Mouse (Mus musculus): ENCODE data around the gene Alpk3. TPM values are rescaled to one million over a fixed set of nuclear protein-coding genes. Genes with fewer than 3 reads are reported as not detected.

Gene Alpk3
- 0.20 and 0.23 TPM in 2 replicates for polyA plus RNA-seq (2015; fragmentation: Nextera tagmentation; extraction: Ambion mirVana)

DNA sequence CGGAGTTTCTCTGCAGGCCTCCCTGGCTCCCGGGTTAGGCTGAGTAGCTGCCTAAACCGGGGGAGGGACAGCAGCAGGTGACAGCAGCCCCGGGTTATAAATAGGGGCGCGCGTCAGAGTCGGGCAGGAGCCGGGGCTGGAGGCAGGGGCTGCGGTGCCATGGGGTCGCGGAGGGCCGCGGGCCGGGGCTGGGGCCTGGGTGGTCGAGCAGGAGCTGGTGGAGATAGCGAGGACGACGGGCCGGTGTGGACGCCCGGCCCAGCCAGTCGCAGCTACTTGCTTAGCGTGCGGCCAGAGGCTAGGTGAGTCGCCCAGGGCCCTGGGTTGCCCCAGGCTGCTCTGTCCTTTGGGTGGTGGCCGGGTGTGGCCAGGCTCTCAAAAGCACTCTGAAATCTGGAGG lies at the start of gene Alpk3:
Gene Alpk3, plus strand, starts transcription at position 130 of the 400 bp plus-strand sequence.
- Histone ChIP-seq H3K36me3 (replicated peaks) (no peaks in the 10 kb centered on the region), H3K9me3 (replicated peaks) (no peaks in the 10 kb centered on the region), H3K9ac (peak within 1 kb of the TSS; percentile 39; the same call in 1 of the 2 replicates), H3K4me3 (replicated peaks) (peak within 1 kb of the TSS; percentile 42), H3K27ac (replicated peaks) (peak within 1 kb of the TSS; percentile 55), H3K4me2 (peak within 1 kb of the TSS; percentile 79), H3K4me1 (replicated peaks) (peaks cover 31% of the 10 kb centered on the region), H3K27me3 (no peaks in the 10 kb centered on the region; the same call in 1 of the 2 replicates)
- ATAC-seq (ENCODE audit: insufficient read depth) = peak; percentile 79
- WGBS (ENCODE audit: insufficient replicate concordance) = 10% methylated on average over 27 of the region's 27 CpGs

DNA sequence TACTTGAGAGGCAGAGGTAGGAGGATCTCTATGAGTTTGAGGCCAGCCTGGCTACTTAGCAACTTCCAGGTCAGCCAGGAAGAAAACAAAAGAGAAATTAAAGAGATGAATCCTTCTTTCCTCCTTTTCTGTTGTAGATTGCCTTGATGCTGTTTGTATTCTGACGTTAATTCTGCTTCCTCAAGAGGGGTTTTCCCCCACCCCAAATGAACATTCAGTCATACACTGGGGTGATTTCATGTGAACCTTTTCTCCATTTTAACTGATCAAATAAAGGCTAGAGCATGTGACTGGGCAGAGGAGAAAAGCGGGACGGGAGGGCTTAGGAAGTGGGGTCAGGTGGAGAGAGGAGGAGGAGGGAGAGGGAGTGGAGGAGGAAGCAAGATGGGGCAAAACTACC lies 49.1 kb upstream of the Alpk3 start:
- H3K27me3 ChIP-seq = no peaks in the 10 kb centered on the region
- H3K4me1 ChIP-seq (replicated peaks) = peaks cover 47% of the 10 kb centered on the region
- H3K4me3 ChIP-seq (replicated peaks) = no peak overlapping the region
- WGBS (ENCODE audit: insufficient replicate concordance) = 86% methylated on average over 3 of the region's 3 CpGs
- no peak overlapping the region for H3K9ac ChIP-seq
- no peak overlapping the region for H3K27ac ChIP-seq (replicated peaks)
- H3K36me3 ChIP-seq (replicated peaks) = peaks cover 40% of the 10 kb centered on the region
- H3K9me3 ChIP-seq (replicated peaks) = no peaks in the 10 kb centered on the region
- H3K4me2 ChIP-seq = no peak overlapping the region
- ATAC-seq (ENCODE audit: insufficient read depth) = no peak

DNA sequence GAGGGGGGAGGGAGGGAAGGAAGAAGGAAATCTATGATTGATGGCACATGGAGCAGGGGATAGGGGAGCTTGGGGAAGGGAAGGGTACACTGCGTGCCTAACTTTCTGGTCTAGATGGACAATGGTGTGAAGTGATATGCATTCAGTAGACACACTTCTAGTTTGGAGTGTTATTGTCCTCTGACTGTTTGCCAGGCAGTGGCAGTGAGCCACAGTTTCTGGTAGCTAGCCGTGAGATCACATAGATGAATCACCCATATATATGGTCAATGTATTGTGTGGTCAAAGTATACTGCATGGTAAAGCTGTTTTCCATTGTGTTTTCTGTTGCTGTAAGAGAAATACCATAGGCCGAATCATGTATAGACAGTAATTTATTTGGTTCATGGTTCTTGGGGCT lies 45.8 kb upstream of the Alpk3 start:
- no peaks in the 10 kb centered on the region for H3K9me3 ChIP-seq (replicated peaks)
- H3K4me2 ChIP-seq = no peak overlapping the region
- peaks cover 19% of the 10 kb centered on the region for H3K4me1 ChIP-seq (replicated peaks)
- no peak overlapping the region for H3K27ac ChIP-seq (replicated peaks)
- H3K27me3 ChIP-seq = no peaks in the 10 kb centered on the region
- H3K4me3 ChIP-seq (replicated peaks) = no peak overlapping the region
- H3K36me3 ChIP-seq (replicated peaks) = peaks cover 53% of the 10 kb centered on the region
- H3K9ac ChIP-seq = no peak overlapping the region
- 87% methylated on average over 3 of the region's 3 CpGs for WGBS (ENCODE audit: insufficient replicate concordance)
- no peak for ATAC-seq (ENCODE audit: insufficient read depth)

DNA sequence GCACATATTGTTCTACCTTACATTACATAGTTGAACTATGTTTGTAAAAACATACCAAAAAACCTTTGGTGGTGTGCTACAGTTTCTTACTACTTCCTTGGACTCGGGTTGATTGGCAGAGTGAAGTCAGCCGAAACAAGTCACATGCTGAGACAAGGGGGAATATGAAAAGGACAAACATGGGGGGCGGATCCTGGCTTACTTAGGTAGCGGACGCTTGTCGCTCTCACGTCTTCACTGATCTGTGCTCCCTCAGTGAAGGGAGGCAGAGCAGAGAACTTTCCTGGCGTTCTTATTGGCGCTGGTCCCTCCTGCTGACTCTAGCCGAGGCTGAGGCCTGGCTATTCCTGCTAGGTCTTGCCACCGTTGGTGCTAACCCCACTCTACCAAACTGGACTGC lies 37.1 kb upstream of the Alpk3 start:
- no peak overlapping the region for H3K9ac ChIP-seq
- H3K27ac ChIP-seq (replicated peaks) = no peak overlapping the region
- H3K36me3 ChIP-seq (replicated peaks) = peaks cover 55% of the 10 kb centered on the region
- H3K27me3 ChIP-seq = no peaks in the 10 kb centered on the region
- no peak overlapping the region for H3K4me2 ChIP-seq
- H3K9me3 ChIP-seq (replicated peaks) = no peaks in the 10 kb centered on the region
- ATAC-seq (ENCODE audit: insufficient read depth) = no peak
- WGBS (ENCODE audit: insufficient replicate concordance) = 79% methylated on average over 11 of the region's 11 CpGs
- no peak overlapping the region for H3K4me3 ChIP-seq (replicated peaks)
- peaks cover 31% of the 10 kb centered on the region for H3K4me1 ChIP-seq (replicated peaks)

DNA sequence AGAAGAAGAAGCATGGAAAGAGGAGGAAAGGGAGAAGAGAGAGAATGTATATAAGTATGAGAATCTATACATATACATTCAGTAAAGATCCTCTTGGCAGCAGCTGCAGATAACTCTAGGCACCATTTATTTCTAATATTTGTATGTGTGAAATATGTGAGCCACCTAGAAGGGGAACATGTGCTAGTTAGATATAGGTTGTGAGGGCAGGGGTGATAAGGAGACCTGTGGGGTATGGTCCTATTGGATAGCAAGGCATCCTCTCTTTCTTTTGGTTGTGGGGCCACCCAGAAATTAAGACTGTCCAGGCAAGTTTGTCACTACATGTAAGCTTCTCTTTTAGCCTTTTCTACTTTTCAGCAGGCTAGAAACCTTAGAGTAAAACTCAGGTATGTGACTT lies 34.7 kb upstream of the Alpk3 start:
- peak; percentile 81 for ATAC-seq (ENCODE audit: insufficient read depth)
- no peak overlapping the region for H3K4me3 ChIP-seq (replicated peaks)
- 0 out of 2 replicates have a peak overlapping the region, but pooled peaks have one; percentile 8 for H3K27ac ChIP-seq (replicated peaks)
- no peaks in the 10 kb centered on the region for H3K27me3 ChIP-seq
- H3K4me2 ChIP-seq = peak overlapping the region; percentile 32
- peaks cover 68% of the 10 kb centered on the region for H3K36me3 ChIP-seq (replicated peaks)
- peaks cover 31% of the 10 kb centered on the region for H3K4me1 ChIP-seq (replicated peaks)
- H3K9me3 ChIP-seq (replicated peaks) = no peaks in the 10 kb centered on the region
- 0 out of 2 replicates have a peak overlapping the region, but pooled peaks have one; percentile 5 for H3K9ac ChIP-seq

DNA sequence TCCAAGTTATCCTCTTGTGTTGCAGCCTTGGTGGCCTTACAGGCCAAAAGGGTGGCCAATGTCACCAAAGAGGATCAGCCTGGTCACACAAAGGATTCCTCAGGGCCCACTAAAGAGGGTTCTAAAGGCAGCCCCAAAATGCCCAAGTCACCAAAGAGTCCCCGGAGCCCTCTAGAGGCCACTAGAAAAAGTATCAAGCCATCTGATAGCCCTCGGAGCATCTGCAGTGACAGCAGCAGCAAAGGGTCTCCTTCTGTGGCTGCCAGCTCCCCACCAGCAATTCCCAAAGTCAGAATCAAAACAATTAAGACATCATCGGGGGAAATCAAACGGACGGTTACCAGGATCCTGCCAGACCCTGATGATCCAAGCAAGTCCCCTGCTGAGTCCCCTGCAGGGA lies 33.3 kb upstream of the Alpk3 start:
- H3K9me3 ChIP-seq (replicated peaks) = no peaks in the 10 kb centered on the region
- no peak for ATAC-seq (ENCODE audit: insufficient read depth)
- H3K4me3 ChIP-seq (replicated peaks) = no peak overlapping the region
- no peak overlapping the region for H3K27ac ChIP-seq (replicated peaks)
- no peak overlapping the region for H3K4me2 ChIP-seq
- H3K4me1 ChIP-seq (replicated peaks) = peaks cover 31% of the 10 kb centered on the region
- no peaks in the 10 kb centered on the region for H3K27me3 ChIP-seq
- H3K36me3 ChIP-seq (replicated peaks) = peaks cover 72% of the 10 kb centered on the region
- H3K9ac ChIP-seq = no peak overlapping the region
- WGBS (ENCODE audit: insufficient replicate concordance) = 82% methylated on average over 5 of the region's 5 CpGs

DNA sequence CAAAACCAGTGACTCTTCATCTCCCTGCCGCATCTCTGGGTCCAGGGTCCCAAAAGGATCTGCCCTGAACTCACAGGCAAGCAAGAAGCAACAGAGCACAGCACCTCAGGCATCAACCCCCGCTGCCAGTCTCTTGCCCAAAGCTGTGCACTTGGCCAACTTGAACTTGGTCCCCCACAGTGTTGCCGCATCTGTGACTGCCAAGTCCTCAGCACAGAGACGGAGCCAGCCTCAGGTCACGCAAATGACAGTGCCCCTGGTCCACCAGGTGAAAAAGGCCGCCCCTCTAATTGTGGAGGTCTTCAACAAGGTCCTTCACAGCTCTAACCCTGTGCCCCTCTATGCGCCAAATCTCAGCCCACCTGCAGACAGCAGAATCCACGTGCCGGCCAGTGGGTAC lies 32.7 kb upstream of the Alpk3 start:
- Histone ChIP-seq H3K4me1 (replicated peaks) (peaks cover 31% of the 10 kb centered on the region), H3K9ac (no peak overlapping the region), H3K4me2 (no peak overlapping the region), H3K27me3 (no peaks in the 10 kb centered on the region), H3K27ac (replicated peaks) (no peak overlapping the region), H3K9me3 (replicated peaks) (no peaks in the 10 kb centered on the region), H3K4me3 (replicated peaks) (no peak overlapping the region), H3K36me3 (replicated peaks) (peaks cover 77% of the 10 kb centered on the region)
- WGBS (ENCODE audit: insufficient replicate concordance) = 88% methylated on average over 9 of the region's 9 CpGs
- no peak for ATAC-seq (ENCODE audit: insufficient read depth)

DNA sequence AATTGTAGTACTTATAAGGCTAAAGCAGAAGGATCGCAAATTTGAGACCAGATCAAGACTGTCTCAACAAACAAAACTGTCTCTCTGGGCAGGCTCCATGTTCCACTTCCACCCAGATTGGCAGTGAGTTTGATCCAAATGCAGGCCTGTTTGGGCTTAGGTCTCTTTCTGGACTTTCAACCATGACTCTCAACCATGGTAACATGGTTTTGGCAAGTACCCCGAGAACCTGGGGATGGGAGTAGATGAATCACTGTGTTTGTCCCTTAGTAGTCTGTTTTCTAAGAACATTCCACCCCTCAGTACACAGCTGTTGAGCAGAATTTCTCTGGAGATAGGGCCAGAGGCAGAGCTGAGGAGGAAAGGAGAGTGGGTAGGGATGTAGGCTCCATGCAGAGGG lies 31.6 kb upstream of the Alpk3 start:
- peaks cover 77% of the 10 kb centered on the region for H3K36me3 ChIP-seq (replicated peaks)

DNA sequence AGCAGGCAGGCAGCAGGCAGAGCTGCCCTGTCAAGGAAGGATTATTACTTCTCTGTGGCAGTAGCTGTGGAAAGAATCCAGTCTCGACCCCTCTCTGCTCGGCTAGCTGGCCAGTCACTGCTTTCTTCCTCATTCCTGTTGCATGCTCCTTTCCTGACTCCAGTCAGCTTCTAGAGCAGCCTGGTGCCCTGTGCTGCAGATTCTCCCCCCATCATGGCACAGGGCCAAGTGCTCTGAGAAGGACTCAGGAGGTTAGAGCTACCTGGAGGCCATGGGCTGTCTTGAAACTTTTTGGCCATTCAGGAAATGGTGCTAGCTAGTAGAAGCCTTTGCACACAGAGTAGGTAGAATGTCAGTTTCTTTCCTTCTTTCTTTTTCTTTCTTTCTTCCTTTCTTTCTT lies 17.7 kb upstream of the Alpk3 start:
- H3K9ac ChIP-seq = no peak overlapping the region
- 75% methylated on average over 2 of the region's 2 CpGs for WGBS (ENCODE audit: insufficient replicate concordance)

More for the DNA sequence above, 31.6 kb upstream of the Alpk3 start:
- Histone ChIP-seq H3K27me3 (no peaks in the 10 kb centered on the region), H3K27ac (replicated peaks) (no peak overlapping the region; the same call in 1 of the 2 replicates), H3K4me1 (replicated peaks) (peaks cover 26% of the 10 kb centered on the region), H3K4me3 (replicated peaks) (no peak overlapping the region), H3K9ac (no peak overlapping the region), H3K4me2 (no peak overlapping the region), H3K9me3 (replicated peaks) (no peaks in the 10 kb centered on the region)
- no peak for ATAC-seq (ENCODE audit: insufficient read depth)
- 91% methylated on average over 2 of the region's 2 CpGs for WGBS (ENCODE audit: insufficient replicate concordance)

DNA sequence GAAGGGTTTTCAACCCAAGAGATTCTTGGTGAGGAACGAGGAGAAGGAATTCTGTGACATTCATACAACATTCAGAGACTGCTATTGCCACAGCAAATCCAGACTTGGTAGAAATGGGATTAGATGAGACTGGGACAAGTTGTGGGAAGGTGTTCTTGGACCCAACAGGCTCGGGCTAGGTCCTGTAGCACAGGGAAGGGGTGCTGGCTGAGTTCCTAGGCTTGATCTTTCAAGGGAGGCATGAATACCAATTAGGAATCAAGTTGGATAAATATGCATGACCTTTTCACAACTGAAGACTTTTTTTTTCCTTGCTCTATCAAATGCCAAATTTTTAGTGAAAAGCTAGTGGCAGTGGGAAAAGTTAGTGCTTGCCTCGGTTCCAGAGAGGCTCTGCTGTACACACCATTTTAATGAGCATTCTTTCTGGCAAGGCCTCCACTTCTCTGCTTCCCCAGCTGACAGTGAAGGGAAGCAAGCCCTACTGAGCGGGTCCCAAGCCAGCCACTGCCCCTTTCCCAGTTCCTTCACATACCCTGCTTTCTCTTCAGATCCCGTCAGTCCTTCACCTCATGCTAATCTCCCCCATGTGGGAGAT lies 14.3 kb upstream of the Alpk3 start:
- Histone ChIP-seq H3K27ac (replicated peaks) (no peak overlapping the region), H3K27me3 (no peaks in the 10 kb centered on the region), H3K4me3 (replicated peaks) (no peak overlapping the region), H3K4me2 (no peak overlapping the region), H3K4me1 (replicated peaks) (no peaks in the 10 kb centered on the region), H3K9me3 (replicated peaks) (no peaks in the 10 kb centered on the region), H3K36me3 (replicated peaks) (peaks cover 62% of the 10 kb centered on the region), H3K9ac (no peak overlapping the region)
- WGBS (ENCODE audit: insufficient replicate concordance) = 78% methylated on average over 5 of the region's 5 CpGs
- ATAC-seq (ENCODE audit: insufficient read depth) = no peak

More for the DNA sequence above, 17.7 kb upstream of the Alpk3 start:
- Histone ChIP-seq H3K4me1 (replicated peaks) (no peaks in the 10 kb centered on the region), H3K27me3 (no peaks in the 10 kb centered on the region), H3K4me2 (no peak overlapping the region), H3K27ac (replicated peaks) (no peak overlapping the region), H3K9me3 (replicated peaks) (no peaks in the 10 kb centered on the region), H3K36me3 (replicated peaks) (peaks cover 86% of the 10 kb centered on the region), H3K4me3 (replicated peaks) (no peak overlapping the region)
- ATAC-seq (ENCODE audit: insufficient read depth) = no peak

DNA sequence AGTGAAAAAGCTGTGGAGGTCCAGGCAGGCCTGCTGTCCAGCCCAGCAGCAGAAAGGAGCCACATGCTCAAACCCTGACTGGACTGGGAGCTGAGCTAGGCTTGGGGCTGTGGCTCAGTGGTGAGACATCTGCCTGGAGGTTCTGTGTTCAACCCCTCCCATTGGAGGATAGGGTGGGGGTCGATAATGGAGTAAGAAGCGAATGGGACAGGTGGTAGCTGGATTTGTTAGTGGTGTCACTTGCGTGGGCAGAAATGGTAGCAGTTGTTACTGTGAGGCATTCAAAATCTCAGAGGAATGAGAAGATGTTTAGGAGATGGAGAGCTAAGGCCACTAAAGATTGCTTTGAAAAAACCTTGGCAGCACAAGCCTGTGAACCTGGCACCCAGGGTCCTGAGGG lies 9.6 kb upstream of the Alpk3 start:
- Histone ChIP-seq H3K36me3 (replicated peaks) (peaks cover 14% of the 10 kb centered on the region), H3K27me3 (no peaks in the 10 kb centered on the region), H3K4me3 (replicated peaks) (no peak overlapping the region), H3K9me3 (replicated peaks) (no peaks in the 10 kb centered on the region), H3K4me1 (replicated peaks) (no peaks in the 10 kb centered on the region), H3K9ac (no peak overlapping the region), H3K4me2 (no peak overlapping the region), H3K27ac (replicated peaks) (no peak overlapping the region)
- 58% methylated on average over 3 of the region's 3 CpGs for WGBS (ENCODE audit: insufficient replicate concordance)
- no peak for ATAC-seq (ENCODE audit: insufficient read depth)

DNA sequence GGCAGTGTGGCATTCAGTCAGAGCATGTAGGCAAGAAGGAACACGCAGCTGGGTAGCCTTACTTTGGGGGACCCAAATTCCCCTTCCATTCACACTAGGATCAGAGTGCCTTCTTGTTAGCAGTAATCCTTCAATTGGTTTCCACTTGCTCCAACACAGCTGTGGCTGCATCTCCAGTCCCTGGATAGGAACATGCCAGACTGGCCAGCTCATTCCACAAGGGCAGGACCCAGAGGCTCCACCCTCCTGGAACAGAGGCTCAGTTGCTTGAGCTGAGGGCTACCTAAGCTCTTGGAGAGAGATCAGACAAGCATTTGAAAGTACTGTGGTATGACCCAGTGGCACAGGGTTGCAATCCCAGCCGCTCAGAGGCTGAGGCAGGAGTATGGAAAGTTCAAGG lies 8.9 kb upstream of the Alpk3 start:
- Histone ChIP-seq H3K9ac (no peak overlapping the region), H3K4me3 (replicated peaks) (no peak overlapping the region), H3K4me2 (no peak overlapping the region), H3K36me3 (replicated peaks) (peaks cover 8% of the 10 kb centered on the region), H3K9me3 (replicated peaks) (no peaks in the 10 kb centered on the region), H3K4me1 (replicated peaks) (no peaks in the 10 kb centered on the region), H3K27ac (replicated peaks) (no peak overlapping the region), H3K27me3 (no peaks in the 10 kb centered on the region)
- no peak for ATAC-seq (ENCODE audit: insufficient read depth)
- WGBS (ENCODE audit: insufficient replicate concordance) = 84% methylated on average over 2 of the region's 2 CpGs

Measured in liver, embryonic 15.5 days (tissue).